Mouse (Mus musculus) adrenal gland, postnatal 4 days (tissue): ENCODE data around the gene Nlgn1. TPM values are rescaled to one million over a fixed set of nuclear protein-coding genes. Genes with fewer than 3 reads are reported as not detected.

Experiments
- DNase-seq, 2 experiments: peaks; one replicate each; pipeline ENCODE4 v3.0.0; 2021 to 2022; ENCODE audit warnings: low spot score in 2 of 2, mixed read lengths in 2 of 2
- total RNA-seq, 2 experiments: library from RNA; stranded (reverse); gene quantifications; 2 replicates each; pipeline ENCODE4 v1.2.3; 2021

Gene Nlgn1
- total RNA-seq, 2 experiments from 2014 or later, result 3.9 to 4.0 TPM

DNA sequence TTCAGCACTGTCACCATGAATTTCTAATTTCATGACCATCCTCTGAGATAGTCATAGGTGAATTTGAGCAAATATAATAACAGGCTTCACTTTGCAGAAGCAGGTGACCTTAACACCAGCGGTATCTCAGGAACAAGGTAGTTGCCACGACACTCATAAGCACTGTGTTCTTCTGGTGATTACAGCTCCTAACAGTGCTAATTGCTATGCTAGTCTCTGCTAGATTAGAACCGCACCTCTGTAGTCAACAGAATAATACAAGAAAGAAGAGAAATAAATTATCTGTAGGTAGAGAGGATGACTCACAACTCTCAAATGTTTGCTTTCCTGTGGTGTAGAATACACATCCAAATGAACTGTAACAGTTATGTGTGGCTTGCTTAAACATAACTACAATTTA lies 129.6 kb downstream of the Nlgn1 start:
- no peak for DNase-seq

DNA sequence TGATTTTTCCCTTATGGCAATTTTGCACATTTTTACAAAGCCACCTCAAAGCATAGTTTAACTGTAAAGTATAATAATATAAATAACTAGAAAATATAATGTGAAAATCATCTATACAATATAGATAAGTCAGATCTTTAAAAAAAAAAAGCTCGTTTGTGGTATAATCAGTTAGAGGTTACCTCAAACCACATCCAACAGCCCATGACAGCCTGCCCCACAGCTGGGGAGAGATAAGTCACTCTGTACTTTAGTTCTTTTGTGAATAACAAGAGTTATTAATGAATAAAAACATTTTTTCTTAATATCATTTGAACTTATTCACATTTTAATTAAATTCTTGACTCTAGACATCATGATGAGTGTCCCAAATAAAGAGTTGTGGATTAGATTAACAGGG lies 130.8 kb downstream of the Nlgn1 start:
- no peak for DNase-seq

DNA sequence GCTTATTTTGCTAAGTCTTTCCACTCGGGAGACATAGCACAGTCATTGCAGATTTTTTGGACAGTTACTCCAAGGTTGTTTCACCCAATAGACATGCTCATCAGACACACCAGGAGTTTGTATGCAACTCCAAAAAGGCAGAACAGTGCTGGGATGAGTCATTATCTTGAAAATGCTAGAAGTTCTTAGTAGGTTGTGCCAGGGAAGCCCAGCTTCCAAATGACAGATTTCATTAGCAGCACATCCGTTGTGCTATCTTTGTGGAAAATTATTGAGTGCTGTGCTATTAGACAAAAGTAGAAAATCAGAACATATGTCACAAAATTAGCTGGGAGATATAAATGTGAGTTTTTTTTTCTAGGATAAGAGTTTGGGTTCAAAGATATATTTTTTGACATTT lies 137.3 kb downstream of the Nlgn1 start:
- no peak for DNase-seq

DNA sequence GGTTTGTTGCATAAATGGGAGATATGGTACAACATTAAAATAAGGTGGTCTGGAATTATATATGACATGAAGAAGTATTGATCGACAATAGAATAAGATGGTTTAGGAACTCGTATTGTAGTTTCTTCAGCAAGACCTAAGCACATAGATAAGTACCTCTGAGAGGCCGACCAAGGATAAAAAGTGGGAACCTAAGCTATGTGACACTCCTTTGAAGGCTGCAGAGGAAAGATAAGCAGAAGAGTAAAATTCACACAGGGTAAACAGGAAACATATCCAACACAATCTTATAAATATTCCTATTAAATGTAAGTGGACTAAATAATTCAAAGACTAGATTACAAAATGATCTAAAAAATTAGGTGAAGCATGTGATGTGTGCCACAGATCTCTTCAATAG lies 151.2 kb downstream of the Nlgn1 start:
- DNase-seq, result no peak

DNA sequence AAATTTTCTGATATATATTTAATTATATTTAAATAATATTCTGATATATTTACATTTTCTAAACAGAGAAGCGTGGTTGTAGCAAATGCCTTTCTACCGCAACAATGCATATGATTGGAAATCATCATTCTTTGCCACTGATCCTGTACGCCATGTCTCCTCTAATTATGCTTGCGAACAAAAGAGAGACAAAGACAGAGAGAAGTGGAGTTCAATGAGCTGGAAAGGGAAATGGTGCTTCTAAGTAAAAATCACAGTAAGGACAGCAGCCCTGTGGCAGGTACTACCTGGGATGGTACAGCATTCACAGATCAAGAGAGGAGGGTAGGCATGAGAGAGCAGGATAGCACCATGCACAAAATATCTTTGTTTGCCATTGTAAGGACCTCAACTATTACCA lies 156.9 kb downstream of the Nlgn1 start:
- DNase-seq, result no peak

DNA sequence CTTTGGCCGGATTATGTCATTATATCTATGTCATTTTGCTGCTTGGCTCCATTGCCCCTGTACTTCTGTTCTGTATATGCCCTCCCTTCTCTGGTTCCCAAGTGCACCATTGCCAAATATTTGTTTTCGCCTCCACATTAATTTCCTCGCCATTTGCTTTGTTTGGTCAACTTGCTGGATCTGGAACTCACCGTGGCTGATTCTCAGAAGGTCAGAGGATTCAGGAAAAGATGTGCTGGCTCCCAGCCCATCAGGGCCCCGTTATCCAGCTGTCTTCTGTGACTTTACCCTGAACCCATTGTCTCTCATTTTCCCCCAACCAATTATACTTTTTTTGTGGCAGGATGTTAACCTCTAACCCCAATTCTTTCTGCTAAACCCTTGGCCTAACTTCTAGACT lies 158.0 kb downstream of the Nlgn1 start:
- DNase-seq, result no peak

DNA sequence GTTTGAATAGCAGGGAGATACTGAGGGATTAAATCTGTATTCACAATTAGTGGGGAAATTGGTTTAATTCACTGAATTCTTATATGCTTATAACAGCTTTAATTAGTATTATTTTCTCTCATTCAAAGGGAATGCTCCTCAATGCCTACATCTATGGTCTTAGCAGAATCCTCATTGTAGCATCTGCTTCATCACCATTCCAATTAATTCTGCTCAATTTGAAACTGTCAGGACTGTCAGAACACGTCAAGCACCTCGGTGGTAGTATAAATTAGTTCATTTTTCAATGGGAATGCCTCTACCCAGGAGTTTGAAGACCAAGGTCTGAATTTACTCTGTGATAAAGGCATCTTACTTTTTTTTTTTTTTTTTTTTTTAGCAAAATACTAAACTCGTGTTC lies 158.6 kb downstream of the Nlgn1 start:
- no peak for DNase-seq

DNA sequence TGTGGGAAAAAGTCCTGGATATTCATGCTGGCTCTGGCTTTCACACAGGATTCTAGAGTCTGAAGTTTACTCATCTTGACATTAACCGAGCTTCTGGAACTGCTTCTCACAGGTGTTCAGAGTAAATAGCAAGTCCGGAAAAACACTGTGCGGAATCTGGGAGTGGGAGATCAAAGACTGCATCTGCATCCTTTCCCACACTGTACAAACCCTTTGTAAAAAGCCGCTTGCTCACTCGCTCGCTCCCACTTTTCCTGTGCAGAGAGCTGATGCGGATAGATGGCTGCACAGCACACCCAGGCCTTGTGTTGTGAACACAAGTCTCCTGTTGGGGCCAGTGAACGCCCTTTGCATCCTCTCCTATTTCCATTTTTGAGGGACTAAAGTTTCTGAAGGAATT lies 165.5 kb downstream of the Nlgn1 start:
- DNase-seq, result no peak

DNA sequence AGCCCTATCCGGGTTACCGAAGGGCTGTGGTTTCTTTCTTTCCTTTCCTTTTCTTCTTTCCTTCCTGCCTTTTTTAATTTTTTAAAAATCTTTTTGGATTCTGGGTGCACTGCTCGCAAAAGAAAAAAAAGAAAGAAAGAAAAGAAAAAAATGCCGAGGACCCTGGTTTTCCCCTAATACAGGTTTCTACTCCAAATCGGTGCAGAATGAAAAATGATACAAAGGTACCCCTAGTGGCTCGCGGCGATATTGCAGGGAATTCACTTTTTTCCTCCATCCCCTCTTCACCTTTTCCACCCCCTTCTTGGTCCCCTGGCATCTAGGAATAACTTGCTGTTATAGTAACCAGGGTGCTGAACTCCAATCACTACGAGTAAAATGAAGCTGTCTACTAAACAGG lies 178.5 kb downstream of the Nlgn1 start:
- no peak for DNase-seq

DNA sequence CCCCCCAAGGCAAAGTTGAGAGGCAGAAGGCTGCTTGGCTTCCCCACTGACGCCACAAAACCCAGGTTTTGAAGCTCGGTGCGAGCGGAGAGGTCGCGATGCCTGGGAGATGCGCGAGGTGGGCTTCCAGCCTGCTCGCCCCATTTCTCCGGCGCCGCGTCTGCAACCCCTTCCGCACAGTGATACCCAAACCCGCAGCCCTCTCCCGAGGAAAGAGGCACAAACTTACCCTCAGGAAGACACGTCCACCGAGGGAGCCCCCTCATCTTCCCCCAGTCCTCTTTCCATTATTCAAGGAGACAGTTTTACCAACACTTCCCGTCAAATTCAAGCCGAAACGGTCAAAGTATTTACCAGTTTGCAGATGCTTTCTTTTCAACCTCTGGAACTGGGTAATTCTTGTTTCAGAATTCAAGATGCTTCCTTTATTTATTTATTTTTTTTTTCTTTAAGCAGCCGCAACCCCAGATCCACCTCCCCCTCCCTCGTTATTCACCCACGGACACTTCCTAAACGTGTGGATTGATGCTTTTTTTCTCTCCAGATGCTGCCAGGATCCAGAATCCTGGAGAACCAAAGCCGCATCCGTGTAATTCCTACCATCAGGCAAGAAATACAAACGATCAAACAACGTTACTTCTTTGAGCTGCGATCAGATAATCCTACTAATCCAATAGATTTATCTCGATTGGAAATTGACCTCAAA lies 179.1 kb downstream of the Nlgn1 start:
- no peak for DNase-seq

DNA sequence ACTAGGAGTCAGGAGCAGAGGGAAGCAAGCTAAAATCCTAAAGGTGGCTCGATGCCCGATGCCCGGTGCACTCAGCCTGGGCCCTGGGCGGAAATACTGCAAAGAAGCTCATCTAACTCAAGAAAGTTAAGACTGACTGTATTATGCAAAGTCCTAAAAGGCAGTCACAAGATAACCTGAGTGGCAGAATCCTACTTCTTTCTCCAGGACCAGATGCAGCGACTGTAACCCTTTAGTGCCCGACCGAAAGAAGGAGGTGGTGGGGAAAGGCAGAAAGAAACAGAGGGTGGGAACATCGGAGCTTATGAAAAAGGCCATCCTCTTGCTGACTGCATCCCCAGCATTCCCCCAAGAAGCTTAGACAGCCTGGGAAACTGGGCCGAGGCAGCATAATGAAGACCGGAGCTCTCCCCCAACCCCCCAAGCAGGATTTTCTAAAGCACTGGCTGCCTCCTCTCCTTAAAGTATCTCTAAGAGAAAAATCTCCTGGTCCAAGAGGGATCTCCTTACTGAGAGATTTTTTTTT lies 179.7 kb downstream of the Nlgn1 start:
- no peak for DNase-seq

DNA sequence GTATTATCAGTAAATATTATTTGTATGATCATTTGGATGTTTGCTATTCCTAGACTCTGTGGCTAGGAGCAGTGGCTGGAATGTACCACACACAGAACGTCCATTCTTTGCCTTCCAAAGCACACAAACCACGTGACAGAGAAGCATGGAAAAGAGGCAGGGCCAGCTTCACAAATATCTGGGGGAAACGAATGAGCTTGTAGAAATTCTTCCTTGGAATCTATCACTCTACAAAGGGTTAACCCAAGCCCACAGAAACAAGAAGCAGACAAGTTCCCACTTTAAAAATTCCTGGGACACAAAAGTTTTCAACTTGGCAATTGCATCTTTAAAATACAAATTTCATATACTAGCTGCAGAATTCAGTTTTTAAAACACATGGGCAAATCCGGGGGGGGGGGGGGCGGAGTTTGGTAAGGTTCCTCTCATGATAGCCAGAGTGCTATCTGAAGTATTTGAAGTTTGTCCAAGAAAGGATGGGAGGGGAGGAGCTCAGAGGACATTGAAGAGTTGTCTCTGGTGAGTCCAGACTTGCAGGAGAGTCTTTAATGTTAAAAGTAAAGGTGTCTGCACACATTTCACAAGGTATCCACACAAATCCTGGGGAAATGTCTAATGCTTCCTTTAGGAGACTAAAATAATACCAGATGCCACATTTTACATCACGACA lies 180.8 kb downstream of the Nlgn1 start:
- no peak for DNase-seq

DNA sequence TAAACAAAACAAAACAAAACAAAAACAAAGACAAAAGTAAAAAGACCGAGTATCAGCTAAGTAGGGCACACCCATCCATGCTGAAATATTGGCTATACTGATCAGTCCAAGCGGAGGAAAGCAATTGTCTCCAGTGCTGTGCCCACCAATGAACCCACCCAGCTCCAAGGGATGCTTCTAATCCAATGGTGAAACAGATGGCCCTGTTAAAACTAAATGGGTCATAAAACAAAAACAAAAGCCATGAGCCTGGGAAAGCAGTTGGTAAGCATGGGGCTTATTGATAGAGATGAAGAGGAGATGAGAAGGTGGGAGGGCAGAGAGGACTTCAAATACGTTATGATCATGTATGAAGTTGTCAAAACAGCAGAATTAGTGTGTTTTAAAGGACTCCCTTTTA lies 186.1 kb downstream of the Nlgn1 start:
- DNase-seq, result no peak

DNA sequence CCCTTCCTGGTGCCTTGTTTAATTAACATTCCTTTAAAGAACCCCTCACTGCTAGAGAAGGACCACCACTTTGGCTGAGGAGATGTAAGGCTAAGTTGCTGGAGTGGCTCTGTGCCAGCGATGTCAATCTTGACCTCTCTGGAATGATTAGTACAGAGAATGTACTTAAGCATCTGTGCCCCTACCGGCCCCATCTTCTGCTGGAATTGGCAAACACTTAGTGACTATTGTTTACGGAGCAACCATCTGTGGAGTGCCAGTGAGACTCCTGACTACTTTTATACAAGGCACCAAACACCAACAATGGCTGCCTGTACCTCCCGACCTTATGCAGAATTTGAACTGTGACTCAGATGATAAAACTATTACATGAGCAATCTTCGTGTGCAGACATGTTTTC lies 186.8 kb downstream of the Nlgn1 start:
- no peak for DNase-seq

DNA sequence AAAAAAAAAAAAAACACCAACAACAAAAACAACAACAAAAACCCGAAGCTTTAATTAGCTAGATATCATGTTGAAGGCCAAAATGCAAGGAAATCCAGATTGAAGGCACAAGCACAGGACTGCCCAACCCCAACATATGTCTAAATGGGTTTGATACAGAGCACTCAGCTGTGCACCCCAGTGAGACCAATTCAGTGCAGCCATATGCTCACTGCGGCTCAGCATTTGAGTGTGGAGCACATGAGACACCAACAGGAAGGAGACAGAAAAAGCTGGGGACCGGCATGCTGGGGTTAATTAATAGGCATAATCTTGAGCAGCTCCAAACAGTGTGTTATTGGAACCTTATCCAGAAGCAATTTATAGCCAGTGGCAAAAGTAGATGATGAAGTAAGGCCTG lies 190.7 kb downstream of the Nlgn1 start:
- no peak for DNase-seq

DNA sequence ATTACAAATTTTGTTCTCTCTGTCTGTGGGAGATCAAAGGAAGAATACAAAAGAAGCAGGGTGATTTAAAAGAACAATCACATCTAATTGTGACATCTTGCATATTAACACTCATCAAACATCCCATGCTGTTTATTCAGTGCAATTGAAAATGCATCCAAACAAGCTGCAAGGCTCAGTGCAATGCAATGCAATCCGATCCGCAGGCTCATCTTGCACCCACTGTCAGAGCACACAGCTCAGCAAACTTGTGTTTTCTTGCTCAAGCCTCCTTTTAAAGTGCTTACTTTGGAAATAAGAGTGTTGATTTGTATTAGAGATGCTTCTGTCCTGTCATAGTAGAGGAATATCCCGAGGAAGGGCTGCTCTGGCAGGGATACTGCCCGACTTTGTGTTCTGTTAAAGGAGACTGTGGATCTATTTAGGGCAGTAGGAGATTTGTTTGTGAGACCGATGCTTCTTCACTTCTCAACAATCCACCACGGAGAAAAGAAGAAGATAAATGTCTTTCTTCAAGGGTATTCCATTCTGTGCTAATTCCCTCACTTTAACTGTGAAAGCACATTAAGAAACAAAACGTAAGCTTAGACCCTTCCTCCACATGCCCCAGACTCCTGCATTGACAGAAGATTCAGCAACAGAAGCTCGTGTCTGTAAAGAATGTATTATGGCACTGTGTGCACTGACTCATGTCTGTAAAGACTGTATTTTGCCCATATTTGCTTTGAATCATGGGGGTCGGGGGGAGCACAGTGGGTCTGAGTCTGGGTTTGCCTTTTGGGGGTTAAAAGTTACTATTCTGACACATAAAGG lies 197.2 kb downstream of the Nlgn1 start:
- DNase-seq, result no peak

DNA sequence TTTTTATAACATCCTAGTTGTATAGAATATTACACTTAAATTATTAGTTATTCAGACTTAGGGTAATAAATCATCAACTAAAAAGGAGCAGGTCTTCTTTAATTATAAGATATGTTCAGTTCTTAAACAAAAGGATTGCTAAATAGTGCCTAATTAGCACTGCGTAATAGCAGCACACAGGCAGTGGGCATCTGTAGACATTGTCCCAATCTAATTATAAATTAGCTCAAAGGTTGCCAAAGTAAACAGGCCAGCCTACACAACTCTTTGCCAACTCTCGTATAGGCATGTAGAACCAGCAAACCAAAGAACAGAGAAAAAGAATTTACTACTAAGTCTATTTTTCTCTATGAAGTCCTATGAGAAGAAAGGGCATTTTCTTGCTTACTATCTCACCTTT lies 201.3 kb downstream of the Nlgn1 start:
- no peak for DNase-seq

DNA sequence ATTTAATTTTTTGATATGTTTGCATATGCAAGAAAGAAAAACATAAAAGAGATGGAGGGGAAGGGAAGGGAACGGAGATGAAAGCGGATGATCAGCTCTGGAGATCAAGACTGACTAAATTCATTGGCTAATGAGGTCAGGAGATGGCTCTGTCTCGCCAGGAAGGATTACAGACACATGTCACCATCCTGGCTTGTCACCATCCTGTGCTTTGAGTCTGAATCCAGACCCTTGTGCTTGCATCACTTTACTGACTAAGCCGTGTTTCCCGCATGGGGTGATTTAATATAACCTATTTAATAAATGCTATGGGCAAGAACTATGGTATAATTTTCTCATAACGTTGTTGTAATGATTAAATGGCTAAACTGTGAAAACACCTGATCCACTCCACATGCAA lies 202.8 kb downstream of the Nlgn1 start:
- no peak for DNase-seq

DNA sequence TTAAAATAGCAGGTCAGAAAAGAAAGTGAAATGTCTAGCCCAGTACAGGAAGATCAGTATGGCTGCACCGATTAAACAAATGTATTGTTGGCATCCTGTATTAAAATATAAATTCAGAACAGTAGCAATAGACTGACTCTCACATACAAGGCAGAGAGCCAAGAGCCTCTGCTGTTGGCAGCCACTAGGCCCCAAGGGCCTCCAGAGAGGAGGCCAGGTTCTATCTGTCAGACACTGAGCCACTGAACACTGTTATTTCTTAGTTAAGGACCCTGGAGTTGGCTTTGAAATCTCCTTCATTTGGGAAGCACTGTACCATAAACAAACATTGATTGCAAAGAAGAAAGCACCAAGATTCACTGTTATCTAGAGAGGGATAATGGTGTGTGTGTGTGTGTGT lies 215.2 kb downstream of the Nlgn1 start:
- no peak for DNase-seq

DNA sequence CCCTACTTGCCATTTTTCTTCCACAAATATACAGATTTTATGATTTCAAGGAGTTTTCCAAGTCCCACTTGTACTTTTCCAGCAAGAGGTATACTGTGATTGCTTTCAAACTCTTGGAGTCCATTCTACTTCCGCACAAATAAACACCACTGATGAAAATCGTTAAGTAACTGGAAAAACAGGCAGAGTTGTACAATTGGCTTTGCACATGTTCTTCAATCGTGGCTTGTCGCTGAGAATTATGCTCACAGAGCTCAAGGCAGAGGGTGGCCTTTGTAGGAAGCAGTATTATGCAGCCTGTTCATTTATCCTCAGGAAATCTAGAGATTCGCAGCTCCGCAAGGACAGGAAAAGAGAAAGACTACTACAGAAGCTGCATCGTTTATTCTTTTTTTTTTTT lies 225.9 kb downstream of the Nlgn1 start:
- DNase-seq, result no peak

DNA sequence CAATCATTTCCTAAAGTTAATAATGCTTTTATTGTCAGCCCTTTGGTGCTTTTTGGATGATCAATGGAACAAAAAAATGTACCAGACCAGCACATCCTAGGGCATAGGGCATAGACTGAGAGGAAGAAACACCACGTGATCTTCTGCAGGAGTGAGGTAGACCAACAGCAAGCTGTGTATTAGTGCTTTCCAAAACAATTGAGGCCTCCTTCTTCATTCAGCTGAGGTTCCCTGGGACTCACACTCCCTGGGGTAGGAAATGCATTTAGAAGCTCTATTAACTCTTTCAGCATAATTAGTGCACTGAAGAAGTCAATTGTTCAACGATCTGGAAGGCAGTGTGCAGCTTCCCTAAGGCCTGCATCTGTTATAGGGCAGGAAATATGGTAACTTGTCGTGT lies 226.7 kb downstream of the Nlgn1 start:
- DNase-seq, result no peak

DNA sequence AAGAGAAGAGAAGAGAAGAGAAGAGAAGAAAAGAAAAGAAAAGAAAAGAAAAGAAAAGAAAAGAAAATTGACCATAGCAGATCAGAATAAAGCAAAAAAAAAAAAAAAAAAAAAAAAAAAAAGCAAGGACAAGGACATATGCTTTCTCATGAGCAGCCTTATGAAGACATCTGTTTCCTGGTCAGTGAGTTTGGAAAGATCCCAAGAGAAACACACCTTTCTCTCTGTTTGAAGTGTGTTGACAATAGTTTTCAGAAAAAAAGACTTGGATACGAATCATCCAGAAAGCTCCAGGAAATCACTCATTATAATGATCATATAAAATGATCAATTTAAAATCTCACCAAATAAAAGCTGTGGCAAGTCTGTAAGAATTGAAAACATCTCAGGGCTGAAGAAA lies 230.0 kb downstream of the Nlgn1 start:
- no peak for DNase-seq
